ENCODE assay signal across 9 mouse cellular contexts in the genomic region with DNA sequence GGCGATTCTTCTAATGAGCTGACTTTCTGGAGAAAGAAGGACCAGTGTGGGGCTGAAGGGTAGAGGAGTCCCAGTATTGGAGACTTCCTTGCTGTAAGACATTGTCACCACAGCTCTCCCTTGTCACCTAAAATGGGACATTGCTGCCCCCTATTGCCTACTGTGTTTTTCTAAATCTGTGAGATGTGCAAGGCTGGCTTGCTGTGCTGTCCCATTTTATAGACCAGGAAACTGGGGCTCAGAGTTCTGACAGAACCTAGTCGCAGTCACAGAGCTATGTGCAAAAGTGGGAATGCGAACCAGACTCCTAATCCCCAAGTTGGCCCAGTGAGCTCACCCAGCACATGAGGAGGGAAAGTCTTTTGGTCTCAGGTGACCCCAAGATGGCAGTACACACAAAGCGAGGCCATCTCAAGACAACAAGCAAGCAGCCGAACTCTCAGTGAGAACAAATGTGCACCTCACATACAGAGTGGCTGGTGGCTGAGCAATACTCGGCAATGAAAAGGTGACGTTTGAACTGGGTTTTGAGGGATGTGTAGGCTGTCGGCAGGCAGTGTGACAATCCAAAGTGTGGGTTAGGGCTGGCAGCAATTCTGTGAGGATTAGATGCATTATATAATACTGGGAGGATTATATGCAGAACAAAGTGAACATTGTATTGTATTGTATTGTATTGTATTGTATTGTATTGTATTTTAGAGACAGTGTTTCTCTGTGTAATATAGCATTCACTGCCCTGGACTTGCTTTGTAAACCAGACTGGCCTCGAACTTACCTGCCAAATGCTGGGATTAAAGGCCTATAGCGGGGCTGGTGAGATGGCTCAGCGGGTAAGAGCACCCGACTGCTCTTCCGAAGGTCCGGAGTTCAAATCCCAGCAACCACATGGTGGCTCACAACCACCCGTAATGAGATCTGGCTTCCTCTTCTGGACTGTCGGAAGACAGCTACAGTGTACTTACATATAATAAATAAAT. TPM values are rescaled to one million over a fixed set of nuclear protein-coding genes. Genes with fewer than 3 reads are reported as not detected.
DNase-seq lines count a peak whose midpoint lies in the region; ATAC-seq and TF ChIP-seq lines count a peak whose summit lies in the region.
"Had no signal": no experiment of that assay in that cellular context is flagged by ENCODE, and none has a peak within 500 bp of the region (broad histone marks: within the 10 kb centered on the region; RNA-seq: fewer than 3 reads in every experiment).

No protein-coding gene starts in this region.

- no peak overlapping the region for H3K9ac ChIP-seq in forebrain, postnatal 0 days
- H3K9ac ChIP-seq in forebrain, embryonic 13.5 days = no peak overlapping the region

- peaks cover 3% of the 10 kb centered on the region for H3K36me3 ChIP-seq in forebrain, postnatal 0 days (ENCODE audit: insufficient read depth)
- H3K36me3 ChIP-seq in forebrain, embryonic 13.5 days (ENCODE audit: poor library complexity, severe bottlenecking) = peaks cover 12% of the 10 kb centered on the region

- no peaks in the 10 kb centered on the region for H3K9me3 ChIP-seq in forebrain, postnatal 0 days (ENCODE audit: low read length)
- H3K9me3 ChIP-seq in forebrain, embryonic 13.5 days (replicated peaks) = no peaks in the 10 kb centered on the region
- H3K9me3 ChIP-seq: hindbrain, embryonic 15.5 days had no signal

- no peak overlapping the region for H3K27ac ChIP-seq in forebrain, postnatal 0 days (ENCODE audit: low read depth, low read length)
- H3K27ac ChIP-seq in forebrain, embryonic 13.5 days = no peak overlapping the region

- peaks cover 7% of the 10 kb centered on the region for H3K4me1 ChIP-seq in forebrain, postnatal 0 days (ENCODE audit: insufficient read depth)
- peaks cover 20% of the 10 kb centered on the region for H3K4me1 ChIP-seq in forebrain, embryonic 13.5 days

- no peak overlapping the region for H3K4me2 ChIP-seq in forebrain, postnatal 0 days (ENCODE audit: low read depth)
- H3K4me2 ChIP-seq in forebrain, embryonic 13.5 days = no peak overlapping the region

- ATAC-seq in forebrain, postnatal 0 days = no peak
- ATAC-seq in forebrain, embryonic 13.5 days = no peak

- WGBS in forebrain, postnatal 0 days = 75% methylated on average over 14 of the region's 16 CpGs
- 77% methylated on average over 15 of the region's 16 CpGs for WGBS in forebrain, embryonic 13.5 days

- TF ChIP-seq CTCF in forebrain, postnatal 0 days (IDR thresholded peaks at IDR 0.05; ENCODE audit: low read depth) = peak; percentile 51

- no peak overlapping the region for H3K4me3 ChIP-seq in forebrain, postnatal 0 days (ENCODE audit: low read depth, low read length)
- H3K4me3 ChIP-seq in forebrain, embryonic 13.5 days = no peak overlapping the region

- DNase-seq in forebrain, postnatal 0 days = peak; percentile 26
- peak; percentile 92 for DNase-seq in 416B (ENCODE audit: low read depth)
- peak; percentile 71 for DNase-seq in adrenal gland, postnatal 14 days
- DNase-seq in gonadal fat pad, adult 2 months (ENCODE audit: low read depth) = peak; percentile 50
- peak; percentile 41 to 63 for DNase-seq in layer of hippocampus, postnatal 36 days
- peak; percentile 89 for DNase-seq in naive thymus-derived CD4-positive, alpha-beta T cell, adult 2 months (ENCODE audit: low read depth)
- peak; percentile 69 for DNase-seq in yolk sac, embryonic 10.5 days (ENCODE audit: low spot score)

- no peaks in the 10 kb centered on the region for H3K27me3 ChIP-seq in forebrain, postnatal 0 days (ENCODE audit: insufficient read depth, low read length)
- H3K27me3 ChIP-seq in forebrain, embryonic 13.5 days = no peaks in the 10 kb centered on the region
- H3K27me3 ChIP-seq: hindbrain, embryonic 15.5 days had no signal

RNA-seq across cellular contexts. Expression of a gene that starts 1.4 kb away (rescaled TPM):
- total RNA-seq in forebrain, postnatal 0 days (2014; rRNA removed) = 279 and 319 TPM in 2 replicates
- 354 and 380 TPM in 2 replicates for polyA plus RNA-seq in forebrain, postnatal 0 days (2015; fragmentation: Nextera tagmentation; extraction: Ambion mirVana)
- 378 and 389 TPM in 2 replicates for polyA plus RNA-seq in forebrain, embryonic 13.5 days (2015; fragmentation: Nextera tagmentation; extraction: Ambion mirVana)
- 200 and 212 TPM in 2 replicates for total RNA-seq in adrenal gland, postnatal 14 days (2021)
- 159 and 206 TPM in 2 replicates for polyA plus RNA-seq in gonadal fat pad, adult 2 months (2012; rRNA removed)
- total RNA-seq in layer of hippocampus, postnatal 36 days (2021) = 100 to 1,000 TPM; 102 to 106 TPM

RNA-seq across cellular contexts. Expression of a gene that starts 7.9 kb away (rescaled TPM):
- 11.8 and 14.4 TPM in 2 replicates for total RNA-seq in forebrain, postnatal 0 days (2014; rRNA removed)
- polyA plus RNA-seq in forebrain, postnatal 0 days (2015; fragmentation: Nextera tagmentation; extraction: Ambion mirVana) = 9.0 and 10.0 TPM in 2 replicates
- 10.4 and 10.6 TPM in 2 replicates for polyA plus RNA-seq in forebrain, embryonic 13.5 days (2015; fragmentation: Nextera tagmentation; extraction: Ambion mirVana)
- 15.8 and 18.1 TPM in 2 replicates for total RNA-seq in adrenal gland, postnatal 14 days (2021)
- polyA plus RNA-seq in gonadal fat pad, adult 2 months (2012; rRNA removed) = 19.3 and 28.8 TPM in 2 replicates
- total RNA-seq in layer of hippocampus, postnatal 36 days (2021) = 10 to 100 TPM; 68.7 to 72.1 TPM

RNA-seq across cellular contexts. Expression of a gene that starts 13.6 kb away (rescaled TPM):
- 23.2 and 24.0 TPM in 2 replicates for total RNA-seq in forebrain, postnatal 0 days (2014; rRNA removed)
- 13.6 and 20.1 TPM in 2 replicates for polyA plus RNA-seq in forebrain, postnatal 0 days (2015; fragmentation: Nextera tagmentation; extraction: Ambion mirVana)
- polyA plus RNA-seq in forebrain, embryonic 13.5 days (2015; fragmentation: Nextera tagmentation; extraction: Ambion mirVana) = 23.3 and 25.5 TPM in 2 replicates
- total RNA-seq in adrenal gland, postnatal 14 days (2021) = 12.0 and 16.3 TPM in 2 replicates
- polyA plus RNA-seq in gonadal fat pad, adult 2 months (2012; rRNA removed) = 10.5 and 10.8 TPM in 2 replicates
- 10 to 100 TPM; 23.3 to 28.3 TPM for total RNA-seq in layer of hippocampus, postnatal 36 days (2021)

RNA-seq across cellular contexts. Expression of a gene that starts 39.8 kb away (rescaled TPM):
- total RNA-seq in forebrain, postnatal 0 days (2014; rRNA removed) = 39.9 and 55.1 TPM in 2 replicates
- 59.3 and 64.1 TPM in 2 replicates for polyA plus RNA-seq in forebrain, postnatal 0 days (2015; fragmentation: Nextera tagmentation; extraction: Ambion mirVana)
- 72.8 and 74.4 TPM in 2 replicates for polyA plus RNA-seq in forebrain, embryonic 13.5 days (2015; fragmentation: Nextera tagmentation; extraction: Ambion mirVana)
- 42.9 and 51.2 TPM in 2 replicates for total RNA-seq in adrenal gland, postnatal 14 days (2021)
- polyA plus RNA-seq in gonadal fat pad, adult 2 months (2012; rRNA removed) = 23.7 and 29.9 TPM in 2 replicates
- 10 to 100 TPM; 36.1 to 40.6 TPM for total RNA-seq in layer of hippocampus, postnatal 36 days (2021)

RNA-seq across cellular contexts. Expression of a gene that starts 39.8 kb away (rescaled TPM):
- total RNA-seq in forebrain, postnatal 0 days (2014; rRNA removed) = 33.2 and 38.9 TPM in 2 replicates
- 26.1 and 35.0 TPM in 2 replicates for polyA plus RNA-seq in forebrain, postnatal 0 days (2015; fragmentation: Nextera tagmentation; extraction: Ambion mirVana)
- 64.7 and 66.9 TPM in 2 replicates for polyA plus RNA-seq in forebrain, embryonic 13.5 days (2015; fragmentation: Nextera tagmentation; extraction: Ambion mirVana)
- total RNA-seq in adrenal gland, postnatal 14 days (2021) = 35.6 and 35.7 TPM in 2 replicates
- polyA plus RNA-seq in gonadal fat pad, adult 2 months (2012; rRNA removed) = 43.2 and 47.4 TPM in 2 replicates
- total RNA-seq in layer of hippocampus, postnatal 36 days (2021) = 10 to 100 TPM; 30.0 to 32.4 TPM

Comparison
In these comparisons a context has a peak if more than half of its experiments do, and no peak if none do; other contexts are left out.
1. DNase-seq: peak in every context shown above with its lines; median percentile 92 in 416B; 89 in naive thymus-derived CD4-positive, alpha-beta T cell, adult 2 months; 71 in adrenal gland, postnatal 14 days; 69 in yolk sac, embryonic 10.5 days; 52 in layer of hippocampus, postnatal 36 days; 50 in gonadal fat pad, adult 2 months; 26 in forebrain, postnatal 0 days.